Mouse (Mus musculus) cerebellum, postnatal 14 days (tissue): ENCODE measurements around the gene Il17rc.

ENCODE experiments used
- DNase-seq, 2 experiments: peaks; one replicate each; pipeline ENCODE4 v3.0.0; 2021; ENCODE audit warnings: mixed read lengths in 2 of 2

Gene Il17rc

DNA sequence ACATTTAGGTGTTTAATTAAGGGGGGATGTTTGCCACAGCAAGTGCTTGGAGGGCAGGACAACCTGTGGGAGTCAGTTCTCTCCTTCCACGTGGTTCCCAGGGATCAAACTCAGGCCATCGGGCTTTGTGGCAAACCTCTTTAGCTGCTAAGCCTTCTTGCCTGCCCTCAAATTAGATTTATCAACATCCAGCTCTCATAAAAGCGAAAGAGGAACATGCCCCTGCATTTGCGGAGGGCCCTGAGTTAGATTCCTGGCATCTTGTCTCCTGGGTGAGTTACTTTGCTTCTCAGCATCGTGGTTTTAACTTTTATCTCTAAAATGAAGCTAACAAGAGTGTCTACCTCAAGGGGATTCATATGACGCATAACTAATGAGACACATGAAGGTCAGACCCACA lies 28.1 kb downstream of the Il17rc start:
- no peak for DNase-seq

DNA sequence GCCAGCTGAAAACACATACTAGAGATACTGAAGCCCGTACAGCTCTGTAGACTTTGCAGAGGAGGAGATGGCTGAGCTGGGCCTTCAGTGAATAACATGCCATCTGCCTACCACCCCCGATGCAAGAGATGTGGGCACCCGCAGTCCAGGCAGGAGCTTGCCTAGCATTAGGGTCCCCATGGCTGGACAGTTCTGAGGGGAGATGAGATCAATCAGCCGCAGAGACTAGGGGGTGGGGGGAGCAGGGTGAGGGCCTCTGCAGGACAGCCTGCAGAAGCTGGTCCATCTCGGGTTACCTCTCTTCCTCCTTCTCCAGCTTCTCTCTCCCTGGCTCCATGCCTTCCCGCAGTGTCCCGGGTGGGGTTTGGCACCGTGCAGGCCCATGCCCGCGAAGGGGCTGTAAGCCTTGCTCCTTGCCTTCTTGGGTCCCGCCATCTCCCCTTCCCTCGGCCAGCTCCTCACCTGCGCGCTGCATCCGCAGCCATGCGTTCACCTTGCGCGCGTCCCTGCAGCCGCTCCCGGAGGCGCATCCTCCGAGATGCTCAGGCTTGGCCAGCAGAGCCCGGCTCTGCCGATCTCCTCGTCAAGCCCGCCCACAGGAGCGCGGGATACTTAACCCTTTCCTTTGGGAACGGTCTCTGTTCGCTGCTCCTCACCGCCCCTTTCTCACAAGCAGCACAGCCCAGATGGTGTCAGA lies 30.3 kb downstream of the Il17rc start, which contains the start of gene Prrt3:
TSS of gene Prrt3 (minus strand) at position 544 of the 697 bp plus-strand sequence.
- peak; percentile 85 to 86 for DNase-seq

DNA sequence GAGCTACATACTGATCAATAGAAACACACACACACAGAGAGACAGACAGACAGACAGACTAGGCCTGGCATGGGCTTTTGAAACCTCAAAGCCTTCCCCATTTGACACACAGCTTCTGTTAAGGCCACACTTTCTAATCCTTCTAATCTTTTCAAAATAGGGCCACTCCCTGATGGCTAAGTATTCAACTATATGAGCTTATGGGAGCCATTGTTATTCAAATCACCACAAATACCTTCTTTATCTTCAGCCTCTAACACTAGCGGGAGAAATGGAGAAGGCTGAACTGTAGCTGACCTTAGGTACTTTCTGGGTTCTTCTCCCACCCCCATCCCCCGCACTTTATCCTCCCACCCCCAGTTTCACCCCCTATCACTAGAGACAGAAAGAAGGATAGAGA lies 31.6 kb downstream of the Il17rc start:
- DNase-seq: no peak

DNA sequence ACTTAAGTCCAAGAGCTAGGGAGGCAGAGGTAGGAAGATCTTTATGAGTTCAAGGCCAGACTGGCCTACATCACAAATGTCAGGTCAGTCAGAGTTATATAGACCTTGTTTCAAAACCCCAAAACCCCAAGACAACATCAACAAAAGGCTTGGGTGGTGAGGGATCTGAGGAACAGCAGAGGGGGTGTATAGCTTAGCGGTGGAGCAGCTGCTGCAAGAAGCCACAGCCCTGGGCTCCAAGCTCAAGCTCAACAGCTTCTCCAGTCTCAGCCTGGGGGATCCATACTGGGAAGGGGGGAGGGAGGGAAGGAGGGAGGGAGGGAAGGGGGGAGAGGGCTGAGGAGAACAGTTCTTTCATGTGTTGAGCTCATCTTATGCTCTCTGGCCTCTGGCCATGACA lies 34.5 kb downstream of the Il17rc start:
- DNase-seq: no peak

DNA sequence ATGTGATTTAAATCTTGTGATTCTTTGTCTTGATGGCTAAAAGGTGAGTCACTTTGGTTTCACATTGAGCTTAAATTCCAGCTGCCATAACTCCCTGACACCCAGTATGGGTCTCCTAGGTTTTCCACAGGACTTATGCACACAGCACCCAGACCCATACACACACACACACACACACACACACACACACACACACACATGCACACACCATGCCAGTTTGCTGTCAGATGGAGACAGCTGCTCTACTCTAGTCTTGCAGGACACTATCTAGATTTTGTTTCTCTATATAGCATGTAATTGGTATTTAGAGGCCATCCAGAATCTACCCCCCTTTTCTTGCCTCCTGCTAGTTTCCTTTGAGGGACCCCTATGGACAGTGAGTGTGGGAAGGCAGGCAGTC lies 35.9 kb downstream of the Il17rc start:
- no peak for DNase-seq

DNA sequence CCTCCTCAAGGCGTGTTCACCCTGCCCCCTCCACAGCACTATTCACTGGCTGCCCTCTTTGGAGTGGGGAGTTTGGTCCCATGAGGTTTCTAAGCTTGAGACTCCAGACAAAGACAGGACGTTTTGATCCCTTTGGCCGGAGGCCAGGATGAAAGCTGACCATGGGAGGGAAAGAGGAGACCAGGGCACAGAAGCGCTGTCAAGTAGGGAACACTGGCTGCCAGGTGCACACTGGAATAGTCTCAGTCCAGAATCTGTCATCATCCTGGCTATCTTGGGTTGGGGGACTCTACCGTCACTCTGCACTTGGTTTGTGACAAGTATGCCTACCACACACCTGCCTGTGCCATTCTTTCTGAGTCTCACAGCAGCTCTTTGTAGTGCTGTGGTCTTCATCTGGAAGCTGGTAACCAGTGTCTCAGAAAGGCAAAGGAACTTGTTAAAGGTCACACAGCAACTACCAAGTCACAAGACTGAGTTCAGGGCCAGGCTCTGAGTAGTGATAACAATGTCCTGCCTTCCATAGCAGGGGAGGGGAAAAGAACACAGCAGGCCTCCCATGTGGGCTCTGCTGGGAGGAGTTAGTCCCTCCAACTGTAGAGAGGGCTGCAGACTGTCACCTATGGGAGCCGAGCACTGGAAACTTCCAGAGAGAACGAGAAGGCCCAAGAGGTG lies 37.2 kb downstream of the Il17rc start:
- DNase-seq: peak; percentile 43 to 60

DNA sequence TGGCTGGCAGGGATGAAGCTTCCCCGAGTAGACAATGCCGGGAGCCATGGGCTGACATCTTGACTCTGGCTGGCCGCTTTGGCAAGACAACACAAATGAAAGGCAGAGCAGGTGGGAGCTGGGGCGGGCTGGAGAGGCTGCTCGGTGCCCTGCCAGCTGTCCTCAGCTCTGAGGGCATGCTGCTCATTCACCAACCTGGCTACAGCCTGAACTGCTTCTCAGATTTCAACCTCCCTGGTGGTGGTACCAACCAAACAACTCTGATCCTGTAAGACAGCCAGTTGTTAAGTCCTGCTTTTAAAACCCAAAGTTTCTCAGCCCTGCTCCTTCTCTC lies 37.7 kb downstream of the Il17rc start:
- peak; percentile 83 to 87 for DNase-seq

DNA sequence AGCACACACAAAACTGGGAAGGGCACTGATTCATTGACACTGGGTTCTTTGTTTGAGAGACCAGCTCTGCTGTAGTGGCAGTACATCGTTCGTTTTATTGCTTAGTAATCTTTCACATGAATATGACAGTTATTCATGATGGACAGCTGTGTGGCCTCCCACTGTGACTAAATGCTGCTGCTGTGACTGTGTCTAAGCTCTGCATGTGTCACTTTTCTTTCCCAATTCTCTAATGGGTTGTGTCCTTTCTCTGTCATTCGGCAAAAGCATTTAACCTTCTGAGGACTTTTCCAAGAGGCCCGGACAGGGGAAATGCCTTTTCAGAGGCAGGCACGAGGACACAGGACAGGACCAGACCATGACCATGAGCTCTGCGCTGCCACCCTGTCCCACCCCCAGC lies 42.7 kb downstream of the Il17rc start:
- DNase-seq: no peak

DNA sequence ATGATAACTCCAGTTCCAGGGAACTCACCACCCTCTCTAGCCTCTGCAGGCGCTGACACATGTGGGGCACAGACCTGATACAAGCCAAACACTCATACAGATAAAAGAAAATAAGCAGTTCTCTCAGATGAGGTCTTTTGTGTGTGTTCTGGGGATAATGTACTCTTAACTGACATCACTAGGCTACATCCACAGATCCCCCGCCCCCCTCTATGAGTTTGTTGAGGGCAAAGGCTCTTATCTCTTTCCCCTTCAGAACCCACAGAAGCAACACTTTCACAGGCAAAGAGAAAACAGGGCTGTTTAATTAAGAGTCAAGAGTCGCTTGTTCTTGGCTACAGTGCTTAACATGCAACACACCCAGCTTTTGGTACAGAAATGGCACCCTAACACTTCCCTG lies 43.4 kb downstream of the Il17rc start:
- DNase-seq: no peak

DNA sequence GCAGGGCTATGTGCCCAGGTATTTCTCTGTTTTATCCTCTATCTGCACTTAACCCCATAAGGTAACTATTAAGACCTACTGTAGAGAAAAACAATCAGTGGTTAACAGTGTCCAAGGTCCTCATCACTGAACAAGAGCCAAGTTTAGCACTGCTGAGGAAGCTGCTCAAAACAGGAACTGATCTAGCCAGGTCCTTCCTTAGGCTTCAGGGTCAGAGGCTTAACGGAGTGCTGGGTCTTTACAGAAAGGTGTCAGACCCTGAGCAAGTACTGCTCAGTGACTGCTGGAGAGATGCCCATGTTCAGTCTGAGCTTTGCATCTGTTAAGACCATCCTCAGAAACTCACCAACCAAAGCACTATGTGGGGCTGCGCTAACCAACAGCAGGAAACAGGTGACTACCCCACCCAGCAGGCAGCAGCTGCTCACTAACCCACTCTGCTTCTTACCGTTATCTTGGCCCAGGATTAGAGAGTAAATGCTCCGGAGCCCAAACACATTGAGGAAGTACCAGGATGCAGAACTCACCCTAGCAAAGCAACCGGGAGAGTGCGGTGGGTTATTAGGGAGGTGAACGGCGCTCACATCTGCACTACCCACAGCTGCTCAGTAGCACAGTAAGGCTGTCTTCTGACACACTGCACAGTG lies 46.3 kb downstream of the Il17rc start:
- DNase-seq: no peak

DNA sequence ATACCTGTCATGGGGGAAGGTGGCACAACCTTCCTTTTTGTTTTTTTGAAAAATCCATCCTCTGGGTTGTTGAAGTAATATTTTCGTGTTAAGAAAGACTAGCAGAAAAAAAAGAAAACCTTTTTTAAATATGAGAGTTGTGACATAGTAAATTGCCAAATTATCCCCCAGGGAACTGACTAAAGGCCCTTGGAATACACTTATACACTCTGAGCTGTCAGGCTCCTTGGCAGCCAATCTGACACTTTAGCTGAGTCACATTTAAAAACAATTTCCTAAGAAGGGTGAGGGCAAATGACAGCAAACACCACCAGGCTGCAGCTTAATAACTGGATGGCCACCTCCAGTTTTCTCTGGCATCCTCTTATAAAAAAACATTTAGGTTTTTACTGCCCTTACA lies 51.1 kb downstream of the Il17rc start:
- DNase-seq: no peak

DNA sequence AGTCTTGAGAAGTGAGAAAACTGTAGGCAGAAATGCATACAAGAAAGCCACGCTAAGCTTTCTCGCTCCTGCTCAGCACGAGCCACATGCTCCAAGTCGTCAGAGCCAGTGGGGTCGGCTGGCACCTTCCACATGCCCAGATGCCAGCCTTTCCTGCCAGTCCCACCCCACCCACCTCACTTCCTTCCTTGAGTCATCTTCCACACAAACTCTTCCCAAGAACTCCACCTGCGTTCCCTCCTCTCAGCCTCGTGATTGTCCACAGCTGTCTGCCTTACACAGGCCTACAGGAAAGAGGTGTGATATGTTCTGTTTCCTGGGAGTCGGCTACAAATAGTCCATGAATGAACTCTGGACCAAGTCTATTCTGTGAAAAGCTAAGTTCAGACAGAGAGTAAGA lies 52.2 kb downstream of the Il17rc start:
- DNase-seq: no peak

DNA sequence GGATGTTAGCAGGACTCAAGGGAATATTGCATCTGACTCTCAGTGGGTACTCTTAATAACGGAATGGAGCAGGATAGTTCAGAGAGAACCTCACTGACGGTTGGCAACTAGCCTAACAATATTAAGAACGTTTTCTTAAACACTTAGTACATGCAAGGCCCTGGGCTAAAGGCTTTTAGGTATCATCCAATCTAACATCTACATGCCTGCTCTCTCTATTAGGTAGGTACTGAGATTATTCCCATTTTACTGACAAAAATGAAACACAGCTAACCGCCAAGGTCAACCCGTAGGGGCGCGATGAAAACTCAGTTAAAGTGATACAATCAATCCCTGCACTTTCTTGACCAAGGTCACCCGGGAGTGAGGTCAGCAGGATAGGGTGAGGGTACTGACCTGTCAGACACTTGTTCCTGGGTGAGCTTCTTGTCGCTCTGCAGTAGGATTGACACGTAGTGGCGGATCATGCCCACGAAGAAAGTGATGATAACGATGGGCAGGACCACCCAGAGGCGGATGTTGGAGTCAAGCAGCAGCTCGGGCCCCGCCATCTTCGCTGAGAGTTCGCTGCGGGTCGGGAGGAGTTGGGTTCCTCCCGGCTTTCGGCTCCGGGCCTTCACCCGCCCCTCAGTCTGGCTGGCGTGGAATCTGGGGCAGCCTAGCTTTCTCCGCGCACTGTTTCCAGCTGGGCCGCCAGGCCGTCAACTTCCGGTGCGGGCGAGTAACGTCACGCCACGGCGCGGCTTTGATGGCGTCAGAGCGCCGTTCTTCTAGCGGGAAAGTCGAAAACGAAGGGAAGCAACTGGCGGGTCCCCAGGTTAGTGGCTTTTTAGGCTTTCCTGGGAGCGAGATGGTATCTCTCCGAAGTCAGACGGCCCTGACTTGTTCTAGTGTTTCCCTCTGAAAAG lies 60.0 kb downstream of the Il17rc start, which contains the start of the genes Emc3 and Fancd2:
TSS of gene Emc3 (minus strand) at position 721 of the 908 bp plus-strand sequence.
TSS of gene Fancd2 (plus strand) at position 751 of the 908 bp plus-strand sequence.
- peak; percentile 97 to 99 for DNase-seq

DNA sequence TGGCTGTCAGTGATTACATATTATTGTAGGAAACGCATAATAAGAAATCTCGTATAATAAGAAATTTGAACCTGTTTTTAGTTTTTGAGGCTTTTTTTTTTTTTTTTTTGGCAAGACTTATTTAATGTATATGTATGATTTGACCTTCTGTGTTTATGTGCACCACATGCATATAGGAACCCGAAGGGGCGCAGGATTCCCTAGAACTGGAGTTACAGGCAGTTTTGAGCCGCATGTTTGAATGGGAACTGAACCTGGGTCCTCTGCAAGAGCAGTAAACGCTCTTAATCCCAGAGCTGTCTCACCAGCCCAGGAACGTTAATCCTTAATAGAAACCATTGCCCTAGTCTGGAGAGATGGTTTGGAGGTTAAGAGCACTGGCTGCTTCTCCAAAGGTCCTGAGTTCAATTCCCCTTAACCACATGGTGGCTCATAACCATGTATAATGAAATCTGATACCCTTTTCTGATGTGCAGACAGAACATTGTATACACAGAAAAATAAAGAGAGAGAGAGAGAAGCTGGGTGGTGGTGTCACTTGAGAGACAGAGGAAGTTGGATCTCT lies 60.7 kb downstream of the Il17rc start:
- no peak for DNase-seq
